Mouse (Mus musculus): ENCODE data around the gene Spata21.

Spata21 gene

GRCm38 (mm10) chr4:141088033-141088432 is at the start of gene Spata21:
Spata21 (plus strand) TSS chr4:141088333.
- no peak for DNase-seq (ENCODE audit: low spot score in 2 of 2)

- DNase-seq (ENCODE audit: low spot score in 2 of 2): no peak
Observed at GRCm38 (mm10) chr4:141041117-141041516, 47.0 kb upstream of the Spata21 start.

GRCm38 (mm10) chr4:141044816-141045215 is 43.3 kb upstream of the Spata21 start:
- DNase-seq (ENCODE audit: low spot score in 2 of 2): peak in 1 of 2 experiments; percentile 48

- no peak for DNase-seq (ENCODE audit: low spot score in 2 of 2)
Observed at GRCm38 (mm10) chr4:141048810-141049475, 39.2 kb upstream of the Spata21 start.

GRCm38 (mm10) chr4:141049476-141049835 is 38.7 kb upstream of the Spata21 start:
- no peak for DNase-seq (ENCODE audit: low spot score in 2 of 2)

- no peak for DNase-seq (ENCODE audit: low spot score in 2 of 2)
Observed at GRCm38 (mm10) chr4:141052442-141052841, 35.7 kb upstream of the Spata21 start.

- DNase-seq (ENCODE audit: low spot score in 2 of 2): no peak
Observed at GRCm38 (mm10) chr4:141053138-141053537, 35.0 kb upstream of the Spata21 start.

- DNase-seq (ENCODE audit: low spot score in 2 of 2): no peak
Observed at GRCm38 (mm10) chr4:141053568-141054161, 34.5 kb upstream of the Spata21 start.

GRCm38 (mm10) chr4:141056970-141057369 is 31.2 kb upstream of the Spata21 start:
- DNase-seq (ENCODE audit: low spot score in 2 of 2): no peak

GRCm38 (mm10) chr4:141058835-141059234 is 29.3 kb upstream of the Spata21 start:
- DNase-seq (ENCODE audit: low spot score in 2 of 2): no peak

GRCm38 (mm10) chr4:141059616-141060425 is 28.3 kb upstream of the Spata21 start:
- no peak for DNase-seq (ENCODE audit: low spot score in 2 of 2)

- peak; percentile 100 for DNase-seq (ENCODE audit: low spot score in 2 of 2)
Observed at GRCm38 (mm10) chr4:141060426-141061301, 27.5 kb upstream of the Spata21 start, which contains the start of gene Crocc. Crocc (minus strand) TSS chr4:141060550.

- DNase-seq (ENCODE audit: low spot score in 2 of 2): no peak
Observed at GRCm38 (mm10) chr4:141064104-141064659, 24.0 kb upstream of the Spata21 start.

- peak; percentile 67 to 83 for DNase-seq (ENCODE audit: low spot score in 2 of 2)
Observed at GRCm38 (mm10) chr4:141065123-141065522, 23.0 kb upstream of the Spata21 start.

- no peak for DNase-seq (ENCODE audit: low spot score in 2 of 2)
Observed at GRCm38 (mm10) chr4:141066709-141067515, 21.2 kb upstream of the Spata21 start.

- no peak for DNase-seq (ENCODE audit: low spot score in 2 of 2)
Observed at GRCm38 (mm10) chr4:141067516-141068046, 20.6 kb upstream of the Spata21 start.

- no peak for DNase-seq (ENCODE audit: low spot score in 2 of 2)
Observed at GRCm38 (mm10) chr4:141068655-141069054, 19.5 kb upstream of the Spata21 start.

GRCm38 (mm10) chr4:141069731-141070130 is 18.4 kb upstream of the Spata21 start:
- peak in 1 of 2 experiments; percentile 49 for DNase-seq (ENCODE audit: low spot score in 2 of 2)

- DNase-seq (ENCODE audit: low spot score in 2 of 2): no peak
Observed at GRCm38 (mm10) chr4:141072502-141072901, 15.6 kb upstream of the Spata21 start.

GRCm38 (mm10) chr4:141073661-141074060 is 14.5 kb upstream of the Spata21 start:
- no peak for DNase-seq (ENCODE audit: low spot score in 2 of 2)
